Mouse (Mus musculus) CH12.LX (cell line): ENCODE measurements around the gene Kirrel2. TPM values are rescaled to one million over a fixed set of nuclear protein-coding genes. Genes with fewer than 3 reads are reported as not detected.

Experiments used
- DNase-seq: peaks from one replicate; pipeline ENCODE4 v3.0.0-alpha.2; 2013; ENCODE audit errors: extremely low read depth
- H3K27ac ChIP-seq: 2 replicates; pipeline ENCODE4 v1.5.1; 2012; ENCODE audit warnings: low read depth, mild to moderate bottlenecking, control low read depth, moderate library complexity; ENCODE audit not compliant: insufficient read depth
- H3K27me3 ChIP-seq: replicated peaks from 2 replicates; pipeline ENCODE3; 2012; ENCODE audit warnings: inconsistent platforms
- H3K36me3 ChIP-seq, 2 experiments: replicated peaks in 1 of 2; 2 replicates each; pipeline versions ENCODE3 to v1.6.1; 2012; ENCODE audit warnings: inconsistent platforms in 1 of 2, low read length in 1 of 2, mild to moderate bottlenecking in 1 of 2, mixed read lengths in 1 of 2, moderate library complexity in 1 of 2; ENCODE audit not compliant: control insufficient read depth in 1 of 2, insufficient read depth in 1 of 2
- H3K4me1 ChIP-seq, 2 experiments: 2 replicates each; pipeline ENCODE4 v1.6.1; 2012; ENCODE audit warnings: inconsistent platforms in 1 of 2, moderate library complexity in 1 of 2; ENCODE audit not compliant: insufficient read depth in 2 of 2, control insufficient read depth in 1 of 2
- H3K4me2 ChIP-seq: 2 replicates; pipeline ENCODE4 v1.6.1; 2012; ENCODE audit warnings: low read depth, mild to moderate bottlenecking, control low read depth; ENCODE audit not compliant: poor library complexity, insufficient read depth, severe bottlenecking
- H3K4me3 ChIP-seq, 3 experiments: fragments of 150-350 bp in 1 of 3; sonication (generic) in 1 of 3; replicated peaks in 1 of 3; 2 replicates each; pipeline versions ENCODE3 to v1.5.1; 2011 to 2012; ENCODE audit warnings: low read depth in 2 of 3, low read length in 2 of 3, mild to moderate bottlenecking in 2 of 3, moderate library complexity in 2 of 3, control low read depth in 1 of 3, improper control_type of control experiment in 1 of 3, inconsistent platforms in 1 of 3, mixed read lengths in 1 of 3; ENCODE audit not compliant: poor library complexity in 1 of 3
- H3K79me2 ChIP-seq: replicated peaks from 2 replicates; pipeline ENCODE4 v1.6.1; 2012; ENCODE audit warnings: mild to moderate bottlenecking, moderate library complexity; ENCODE audit not compliant: control insufficient read depth, poor library complexity, insufficient read depth, severe bottlenecking; ENCODE audit errors: extremely low read depth
- H3K9ac ChIP-seq: 2 replicates; pipeline ENCODE4 v1.6.1; 2012; ENCODE audit warnings: low read depth, mild to moderate bottlenecking, control low read depth, moderate library complexity; ENCODE audit not compliant: insufficient read depth
- H3K9me3 ChIP-seq: replicated peaks from 2 replicates; pipeline ENCODE3; 2012; ENCODE audit warnings: low read length, inconsistent platforms, mixed read lengths
- BHLHE40 ChIP-seq: IDR thresholded peaks from 2 replicates; pipeline ENCODE4 v1.6.1; 2011; ENCODE audit warnings: mild to moderate bottlenecking, low read depth, low read length, improper control_type of control experiment
- CHD1 ChIP-seq: IDR thresholded peaks from 2 replicates; pipeline ENCODE4 v1.6.1; 2012; ENCODE audit warnings: low read depth, low read length, improper control_type of control experiment, inconsistent platforms
- CTCF ChIP-seq, 2 experiments: IDR thresholded peaks in 1 of 2; conservative IDR thresholded peaks in 1 of 2; 2 replicates each; pipeline ENCODE4 v1.5.1; 2011 to 2012; ENCODE audit warnings: low read depth in 2 of 2, low read length in 2 of 2, improper control_type of control experiment in 1 of 2, inconsistent platforms in 1 of 2, mild to moderate bottlenecking in 1 of 2, moderate library complexity in 1 of 2
- E2F4 ChIP-seq: IDR thresholded peaks from 2 replicates; pipeline ENCODE4 v1.6.1; 2011; ENCODE audit warnings: low read depth, low read length, improper control_type of control experiment; ENCODE audit not compliant: insufficient replicate concordance
- ELF1 ChIP-seq: IDR thresholded peaks from 2 replicates; pipeline ENCODE4 v1.6.1; 2014; ENCODE audit warnings: low read depth, mild to moderate bottlenecking, inconsistent platforms, low read length, improper control_type of control experiment
- EP300 ChIP-seq: IDR thresholded peaks from 2 replicates; pipeline ENCODE4 v1.6.1; 2011; ENCODE audit warnings: low read length, improper control_type of control experiment
- ETS1 ChIP-seq: conservative IDR thresholded peaks from 2 replicates; pipeline ENCODE4 v1.6.1; 2012; ENCODE audit warnings: low read depth, mild to moderate bottlenecking, inconsistent platforms, low read length, improper control_type of control experiment, moderate library complexity
- GABPA ChIP-seq: IDR thresholded peaks from 2 replicates; pipeline ENCODE4 v1.6.1; 2012; ENCODE audit warnings: low read depth, low read length, improper control_type of control experiment, inconsistent platforms; ENCODE audit not compliant: insufficient replicate concordance
- HCFC1 ChIP-seq: IDR thresholded peaks from 2 replicates; pipeline ENCODE4 v1.6.1; 2012; ENCODE audit warnings: low read depth, mild to moderate bottlenecking, inconsistent platforms, low read length, improper control_type of control experiment
- IRF4 ChIP-seq: IDR thresholded peaks from 2 replicates; pipeline ENCODE4 v1.6.1; 2014; ENCODE audit warnings: low read depth, mild to moderate bottlenecking, inconsistent platforms, low read length, improper control_type of control experiment
- JUN ChIP-seq: IDR thresholded peaks from 2 replicates; pipeline ENCODE4 v1.6.1; 2011; ENCODE audit warnings: low read depth, mild to moderate bottlenecking, low read length, improper control_type of control experiment, moderate library complexity; ENCODE audit not compliant: insufficient read depth
- JUND ChIP-seq: conservative IDR thresholded peaks from 2 replicates; pipeline ENCODE4 v1.6.1; 2011; ENCODE audit warnings: low read depth, low read length, improper control_type of control experiment
- KAT2A ChIP-seq: IDR thresholded peaks from 2 replicates; pipeline ENCODE4 v1.6.1; 2012; ENCODE audit warnings: low read length, improper control_type of control experiment, inconsistent platforms; ENCODE audit not compliant: insufficient replicate concordance
- MAFK ChIP-seq: IDR thresholded peaks from 2 replicates; pipeline ENCODE4 v1.6.1; 2011; ENCODE audit warnings: low read length, improper control_type of control experiment; ENCODE audit not compliant: insufficient replicate concordance
- MAX ChIP-seq: IDR thresholded peaks from 2 replicates; pipeline ENCODE4 v1.6.1; 2011; ENCODE audit warnings: low read length, improper control_type of control experiment
- MEF2A ChIP-seq: IDR thresholded peaks from 2 replicates; pipeline ENCODE4 v1.6.1; 2014; ENCODE audit warnings: low read depth, mild to moderate bottlenecking, inconsistent platforms, low read length, improper control_type of control experiment, borderline replicate concordance
- NELFE ChIP-seq: IDR thresholded peaks from 2 replicates; pipeline ENCODE4 v1.6.1; 2011; ENCODE audit warnings: low read depth, low read length, improper control_type of control experiment
- NRF1 ChIP-seq: IDR thresholded peaks from 2 replicates; pipeline ENCODE4 v1.6.1; 2014; ENCODE audit warnings: low read depth, mild to moderate bottlenecking, inconsistent platforms, low read length, improper control_type of control experiment, moderate library complexity
- PAX5 ChIP-seq: IDR thresholded peaks from 2 replicates; pipeline ENCODE4 v1.6.1; 2012; ENCODE audit warnings: low read length, inconsistent platforms, mixed read lengths
- SIN3A ChIP-seq: IDR thresholded peaks from 2 replicates; pipeline ENCODE4 v1.6.1; 2012; ENCODE audit warnings: low read length, improper control_type of control experiment, inconsistent platforms
- TBP ChIP-seq: conservative IDR thresholded peaks from 2 replicates; pipeline ENCODE4 v1.6.1; 2011; ENCODE audit warnings: low read depth, low read length, improper control_type of control experiment
- USF1 ChIP-seq: IDR thresholded peaks from 2 replicates; pipeline ENCODE4 v1.6.1; 2014; ENCODE audit warnings: low read depth, mild to moderate bottlenecking, inconsistent platforms, low read length, improper control_type of control experiment
- USF2 ChIP-seq: conservative IDR thresholded peaks from 2 replicates; pipeline ENCODE4 v1.6.1; 2011; ENCODE audit warnings: low read depth, low read length, improper control_type of control experiment
- dilution Hi-C: fragments of 300-500 bp; cut with MboI; formaldehyde crosslinking; loops from 2 replicates; pipeline ENCODE4 v1.14.3; 2020; ENCODE audit warnings: low sequenced_read_pairs; ENCODE audit not compliant: extremely low pct_unique_long_range_greater_than_20kb, extremely low pct_ligation_motif_present
- in situ Hi-C: fragments of 300-500 bp; cut with MboI; formaldehyde crosslinking; loops from 3 replicates; pipeline ENCODE4 v1.14.3; 2019; ENCODE audit warnings: low sequenced_read_pairs, low pct_ligation_motif_present, low pct_unique_long_range_greater_than_20kb, mixed read lengths
- polyA plus RNA-seq: library from polyadenylated mRNA; unstranded; fragments of >175 nt; gene quantifications from 2 replicates; pipeline ENCODE4 v1.2.1, GENCODE M21; 2012; ENCODE audit warnings: low read depth; ENCODE audit not compliant: insufficient read length
- total RNA-seq, 2 experiments: library from RNA; depleted of rRNA; stranded (reverse); fragments of 300-350 nt in 1 of 2; fragments of >200 nt in 1 of 2; gene quantifications; 2 replicates each; pipeline ENCODE4 v1.2.3; 2012 to 2014

Kirrel2 gene
- total and polyA plus RNA-seq, 3 experiments, result not detected

- Histone ChIP-seq H3K4me3 (no peak overlapping the region), H3K36me3 (no peaks in the 10 kb centered on the region), H3K9ac (no peak overlapping the region), H3K4me1 (no peaks in the 10 kb centered on the region), H3K27me3 (peaks cover 94% of the 10 kb centered on the region), H3K27ac (no peak overlapping the region), H3K4me2 (no peak overlapping the region), H3K9me3 (no peaks in the 10 kb centered on the region), H3K79me2 (no peaks in the 10 kb centered on the region)
- in situ Hi-C loops (no loop called here), dilution Hi-C loops (no loop called here)
- TF ChIP-seq MAFK (no peak), TBP (no peak), IRF4 (no peak), CHD1 (no peak), PAX5 (no peak), GABPA (no peak), USF2 (no peak), ELF1 (no peak), JUND (no peak), NRF1 (no peak), SIN3A (no peak), NELFE (no peak), MEF2A (no peak), ETS1 (no peak), E2F4 (no peak), HCFC1 (no peak), BHLHE40 (no peak)
- no peak for DNase-seq
These were observed 6.1 kb upstream of the Kirrel2 start for GRCm38 (mm10) chr7:30463568-30463967.

- Histone ChIP-seq H3K9ac (no peak overlapping the region), H3K9me3 (no peaks in the 10 kb centered on the region), H3K79me2 (no peaks in the 10 kb centered on the region), H3K27ac (no peak overlapping the region), H3K27me3 (peaks cover 96% of the 10 kb centered on the region), H3K4me3 (no peak overlapping the region), H3K4me2 (no peak overlapping the region), H3K4me1 (peaks cover 3 to 17% of the 10 kb centered on the region in 2 experiments; a peak in 2 of 4 replicates), H3K36me3 (no peaks in the 10 kb centered on the region)
- TF ChIP-seq EP300, result no peak
- TF ChIP-seq CTCF (conservative IDR thresholded peaks at IDR 0.05 in 1 of 2, IDR thresholded peaks at IDR 0.05 in 1 of 2; ENCODE audit: low read depth in 2 of 2, low read length in 2 of 2), result no peak
- TF ChIP-seq MAX, result no peak
- no peak for TF ChIP-seq KAT2A
- no peak for TF ChIP-seq JUN
- TF ChIP-seq USF1, result no peak
- no peak for TF ChIP-seq MAFK
- no peak for TF ChIP-seq NRF1
- TF ChIP-seq JUND, result no peak
- in situ Hi-C loops (no loop called here), dilution Hi-C loops (no loop called here)
- DNase-seq, result no peak
These were observed 2.0 kb upstream of the Kirrel2 start for GRCm38 (mm10) chr7:30459484-30459883.
